Mouse (Mus musculus): ENCODE data around the gene Aldh1a3.

Gene Aldh1a3

GRCm38 (mm10) chr7:66427437-66428161 lies at the start of gene Aldh1a3:
Aldh1a3 (minus strand) TSS chr7:66427517.
- no peak for DNase-seq (ENCODE audit: low read depth, low spot score)

GRCm38 (mm10) chr7:66476289-66476688 lies 49.0 kb upstream of the Aldh1a3 start:
- no peak for DNase-seq (ENCODE audit: low read depth, low spot score)

- DNase-seq (ENCODE audit: low read depth, low spot score): no peak
Observed at GRCm38 (mm10) chr7:66471641-66472216, 44.4 kb upstream of the Aldh1a3 start.

- no peak for DNase-seq (ENCODE audit: low read depth, low spot score)
Observed at GRCm38 (mm10) chr7:66466641-66467040, 39.3 kb upstream of the Aldh1a3 start.

GRCm38 (mm10) chr7:66465241-66465640 lies 37.9 kb upstream of the Aldh1a3 start:
- no peak for DNase-seq (ENCODE audit: low read depth, low spot score)

- DNase-seq (ENCODE audit: low read depth, low spot score): no peak
Observed at GRCm38 (mm10) chr7:66463081-66463480, 35.8 kb upstream of the Aldh1a3 start.

- DNase-seq (ENCODE audit: low read depth, low spot score): no peak
Observed at GRCm38 (mm10) chr7:66451622-66452295, 24.4 kb upstream of the Aldh1a3 start.

GRCm38 (mm10) chr7:66449971-66450752 lies 22.8 kb upstream of the Aldh1a3 start:
- DNase-seq (ENCODE audit: low read depth, low spot score): peak; percentile 6

GRCm38 (mm10) chr7:66448786-66449540 lies 21.6 kb upstream of the Aldh1a3 start:
- no peak for DNase-seq (ENCODE audit: low read depth, low spot score)

- DNase-seq (ENCODE audit: low read depth, low spot score): no peak
Observed at GRCm38 (mm10) chr7:66448304-66448703, 21.0 kb upstream of the Aldh1a3 start.

GRCm38 (mm10) chr7:66446860-66447259 lies 19.5 kb upstream of the Aldh1a3 start:
- no peak for DNase-seq (ENCODE audit: low read depth, low spot score)

GRCm38 (mm10) chr7:66445117-66445905 lies 18.0 kb upstream of the Aldh1a3 start:
- DNase-seq (ENCODE audit: low read depth, low spot score): no peak

- DNase-seq (ENCODE audit: low read depth, low spot score): no peak
Observed at GRCm38 (mm10) chr7:66444706-66445105, 17.4 kb upstream of the Aldh1a3 start.

GRCm38 (mm10) chr7:66442501-66443369 lies 15.4 kb upstream of the Aldh1a3 start:
- no peak for DNase-seq (ENCODE audit: low read depth, low spot score)

- no peak for DNase-seq (ENCODE audit: low read depth, low spot score)
Observed at GRCm38 (mm10) chr7:66438787-66439669, 11.7 kb upstream of the Aldh1a3 start.

- DNase-seq (ENCODE audit: low read depth, low spot score): peak; percentile 51
Observed at GRCm38 (mm10) chr7:66434453-66434935, 7.2 kb upstream of the Aldh1a3 start.

GRCm38 (mm10) chr7:66427053-66427436 lies 272 bp downstream of the Aldh1a3 start:
- DNase-seq (ENCODE audit: low read depth, low spot score): no peak

- DNase-seq (ENCODE audit: low read depth, low spot score): no peak
Observed at GRCm38 (mm10) chr7:66421903-66422302, 5.4 kb downstream of the Aldh1a3 start.

All from A20 (cell line).